Mouse (Mus musculus): Measurements from ENCODE around the gene Aatf.

The Aatf gene

GRCm38 (mm10) chr11:84513171-84514116 lies at the start of gene Aatf:
Gene Aatf, minus strand, starts transcription at chr11:84513522.
- peak; percentile 95 for DNase-seq (ENCODE audit: low spot score in 2 of 2)

- no peak for DNase-seq (ENCODE audit: low spot score in 2 of 2)
These were observed 49.5 kb upstream of the Aatf start for GRCm38 (mm10) chr11:84562758-84563347.

- DNase-seq (ENCODE audit: low spot score in 2 of 2): no peak
These were observed 48.2 kb upstream of the Aatf start for GRCm38 (mm10) chr11:84561546-84561945.

- no peak for DNase-seq (ENCODE audit: low spot score in 2 of 2)
These were observed 40.6 kb upstream of the Aatf start for GRCm38 (mm10) chr11:84553821-84554450.

GRCm38 (mm10) chr11:84551296-84551695 lies 38.0 kb upstream of the Aatf start:
- DNase-seq (ENCODE audit: low spot score in 2 of 2): no peak

- DNase-seq (ENCODE audit: low spot score in 2 of 2): no peak
These were observed 36.0 kb upstream of the Aatf start for GRCm38 (mm10) chr11:84549258-84549791.

GRCm38 (mm10) chr11:84548293-84548692 lies 35.0 kb upstream of the Aatf start:
- DNase-seq (ENCODE audit: low spot score in 2 of 2): no peak

- DNase-seq (ENCODE audit: low spot score in 2 of 2): no peak
These were observed 26.7 kb upstream of the Aatf start for GRCm38 (mm10) chr11:84539981-84540380.

- no peak for DNase-seq (ENCODE audit: low spot score in 2 of 2)
These were observed 16.7 kb upstream of the Aatf start for GRCm38 (mm10) chr11:84529797-84530703.

GRCm38 (mm10) chr11:84529143-84529755 lies 15.9 kb upstream of the Aatf start:
- DNase-seq (ENCODE audit: low spot score in 2 of 2): no peak

- no peak for DNase-seq (ENCODE audit: low spot score in 2 of 2)
These were observed 13.9 kb upstream of the Aatf start for GRCm38 (mm10) chr11:84526976-84527860.

- no peak for DNase-seq (ENCODE audit: low spot score in 2 of 2)
These were observed 13.1 kb upstream of the Aatf start for GRCm38 (mm10) chr11:84526451-84526850.

GRCm38 (mm10) chr11:84525421-84526274 lies 12.3 kb upstream of the Aatf start, which contains the start of gene Lhx1:
Gene Lhx1, minus strand, starts transcription at chr11:84525535.
- DNase-seq (ENCODE audit: low spot score in 2 of 2): no peak

GRCm38 (mm10) chr11:84524511-84525270 lies 11.4 kb upstream of the Aatf start:
- DNase-seq (ENCODE audit: low spot score in 2 of 2): no peak

- peak in 1 of 2 experiments; percentile 19 for DNase-seq (ENCODE audit: low spot score in 2 of 2)
These were observed 10.7 kb upstream of the Aatf start for GRCm38 (mm10) chr11:84523841-84524510.

- DNase-seq (ENCODE audit: low spot score in 2 of 2): no peak
These were observed 10.1 kb upstream of the Aatf start for GRCm38 (mm10) chr11:84523321-84523831.

All from right cerebral cortex, adult 2 months (tissue).